Mouse (Mus musculus) cerebellum, adult 2 months (tissue): ENCODE measurements at regions not wholly inside any gene's neighbourhood (a gene's known extent, or its start where the extent isn't known, plus 50 kb on each side); places are given as distances from the start of the nearest gene placed in this dataset.
A peak's percentile ranks its signal among the peaks of the same experiment; 100 is the strongest.

Experiments
- DNase-seq, 2 experiments: peaks; one replicate each; pipeline ENCODE4 v3.0.0; 2021
- H3K27ac ChIP-seq: fragments of 200-500 bp; 2 replicates; pipeline ENCODE4 v1.5.1; 2012; ENCODE audit warnings: low read length, control low read depth, inconsistent platforms; ENCODE audit not compliant: insufficient read depth
- H3K27me3 ChIP-seq: fragments of 200-500 bp; 2 replicates; pipeline ENCODE4 v1.6.1; 2012; ENCODE audit warnings: inconsistent platforms, mild to moderate bottlenecking, low read length, moderate library complexity; ENCODE audit not compliant: control insufficient read depth, insufficient read depth
- H3K4me1 ChIP-seq: fragments of 200-500 bp; 2 replicates; pipeline ENCODE4 v1.6.1; 2011; ENCODE audit warnings: low read length; ENCODE audit not compliant: control insufficient read depth, insufficient read depth
- H3K4me3 ChIP-seq: fragments of 200-500 bp; replicated peaks from 2 replicates; pipeline ENCODE3; 2011; ENCODE audit warnings: mild to moderate bottlenecking, low read depth, low read length, control low read depth; ENCODE audit not compliant: insufficient read depth
- CTCF ChIP-seq: fragments of 200-500 bp; IDR thresholded peaks from 2 replicates; pipeline ENCODE4 v1.5.1; 2011; ENCODE audit warnings: low read depth, mild to moderate bottlenecking, control low read depth, low read length, moderate library complexity, borderline replicate concordance; ENCODE audit not compliant: insufficient read depth
- POLR2A ChIP-seq: fragments of 200-500 bp; IDR thresholded peaks from 2 replicates; pipeline ENCODE4 v1.6.1; 2011; ENCODE audit warnings: low read length, control low read depth, borderline replicate concordance; ENCODE audit not compliant: insufficient read depth
- WGBS: fragments of 180-500 bp; shearing (Covaris S2); methylation state at CpG from one replicate; pipeline ENCODE4 v1.1.7; 2018; 5-methylcytosine and 5-hydroxymethylcytosine counted together

- no peak overlapping the region for H3K4me3 ChIP-seq
- H3K27ac ChIP-seq, result no peak overlapping the region
- DNase-seq, result peak in 1 of 2 experiments; percentile 15
- no peaks in the 10 kb centered on the region; the same call in 1 of the 2 replicates for H3K27me3 ChIP-seq
- TF ChIP-seq POLR2A (no peak), CTCF (no peak)
- peaks cover 5% of the 10 kb centered on the region for H3K4me1 ChIP-seq
- 24% methylated on average over 11 of the region's 11 CpGs for WGBS
These were observed 54.4 kb upstream of the Calcoco1 start for GRCm38 (mm10) chr15:102776218-102776850.

GRCm38 (mm10) chr15:102780626-102781025 is 58.6 kb upstream of the Calcoco1 start:
- no peaks in the 10 kb centered on the region; the same call in 1 of the 2 replicates for H3K27me3 ChIP-seq
- TF ChIP-seq CTCF (no peak), POLR2A (no peak)
- WGBS, result 82% methylated on average over 6 of the region's 6 CpGs
- peaks cover 5% of the 10 kb centered on the region for H3K4me1 ChIP-seq
- no peak overlapping the region for H3K27ac ChIP-seq
- no peak overlapping the region for H3K4me3 ChIP-seq
- no peak for DNase-seq

GRCm38 (mm10) chr15:102782988-102783799 is 61.2 kb upstream of the Calcoco1 start:
- no peak overlapping the region for H3K27ac ChIP-seq
- TF ChIP-seq POLR2A (no peak), CTCF (no peak)
- WGBS, result 57% methylated on average over 9 of the region's 9 CpGs
- no peak overlapping the region for H3K4me3 ChIP-seq
- no peaks in the 10 kb centered on the region; the same call in 1 of the 2 replicates for H3K27me3 ChIP-seq
- no peak for DNase-seq
- H3K4me1 ChIP-seq, result no peaks in the 10 kb centered on the region

GRCm38 (mm10) chr15:102785055-102785820 is 63.3 kb upstream of the Calcoco1 start:
- Histone ChIP-seq H3K27me3 (no peaks in the 10 kb centered on the region; the same call in 1 of the 2 replicates), H3K4me3 (no peak overlapping the region), H3K4me1 (no peaks in the 10 kb centered on the region), H3K27ac (no peak overlapping the region)
- 43% methylated on average over 10 of the region's 10 CpGs for WGBS
- TF ChIP-seq CTCF (peak; percentile 63; the same call in 1 of the 2 replicates), POLR2A (no peak)
- DNase-seq, result peak; percentile 22 to 43

- TF ChIP-seq POLR2A, result no peak
- TF ChIP-seq CTCF, result no peak
- 31% methylated on average over 7 of the region's 7 CpGs for WGBS
- no peak for DNase-seq
- no peak overlapping the region for H3K27ac ChIP-seq
- H3K27me3 ChIP-seq, result no peaks in the 10 kb centered on the region; the same call in 1 of the 2 replicates
- no peaks in the 10 kb centered on the region for H3K4me1 ChIP-seq
- no peak overlapping the region for H3K4me3 ChIP-seq
These were observed 67.0 kb upstream of the Calcoco1 start for GRCm38 (mm10) chr15:102788846-102789518.

GRCm38 (mm10) chr15:102797020-102797618 is 75.1 kb upstream of the Calcoco1 start:
- 54% methylated on average over 5 of the region's 5 CpGs for WGBS

GRCm38 (mm10) chr15:102800049-102800448 is 78.1 kb upstream of the Calcoco1 start:
- no peak overlapping the region for H3K4me3 ChIP-seq
- H3K27ac ChIP-seq, result no peak overlapping the region
- DNase-seq, result no peak
- TF ChIP-seq POLR2A, result no peak
- no peak for TF ChIP-seq CTCF
- no peaks in the 10 kb centered on the region for H3K4me1 ChIP-seq
- H3K27me3 ChIP-seq, result no peaks in the 10 kb centered on the region
- WGBS, result 69% methylated on average over 4 of the region's 4 CpGs

More at GRCm38 (mm10) chr15:102797020-102797618, 75.1 kb upstream of the Calcoco1 start:
- H3K27me3 ChIP-seq, result no peaks in the 10 kb centered on the region
- H3K4me1 ChIP-seq, result no peaks in the 10 kb centered on the region
- no peak overlapping the region for H3K27ac ChIP-seq
- no peak overlapping the region for H3K4me3 ChIP-seq
- TF ChIP-seq CTCF (no peak), POLR2A (no peak)
- DNase-seq, result no peak
